Mouse (Mus musculus) C2C12 (cell line): ENCODE data around the gene Nhp2. TPM values are rescaled to one million over a fixed set of nuclear protein-coding genes. Genes with fewer than 3 reads are reported as not detected.
"Not testable (repeated sequence)": the region's sequence is repeated elsewhere in the genome, so short reads cannot be mapped to it uniquely, and the experiment has no call there.

Source experiments
- H3K27me3 ChIP-seq: one replicate; pipeline ENCODE4 v1.6.1; 2011; ENCODE audit not compliant: control insufficient read depth, insufficient read depth, insufficient read length
- H3K36me3 ChIP-seq: one replicate; pipeline ENCODE4 v1.6.1; 2011; ENCODE audit not compliant: control insufficient read depth, insufficient read depth
- H3K4me3 ChIP-seq: one replicate; pipeline ENCODE4 v1.5.1; 2011; ENCODE audit warnings: mild to moderate bottlenecking, control low read depth; ENCODE audit not compliant: poor library complexity, insufficient read depth, severe bottlenecking
- H3K79me2 ChIP-seq: one replicate; pipeline ENCODE4 v1.6.1; 2011; ENCODE audit not compliant: control insufficient read depth, insufficient read depth
- H3K79me3 ChIP-seq: one replicate; pipeline ENCODE4 v1.6.1; 2011; ENCODE audit warnings: low read depth, control low read depth
- H3ac ChIP-seq: one replicate; pipeline ENCODE3; 2011; ENCODE audit warnings: low read depth; ENCODE audit not compliant: control insufficient read depth, insufficient read length
- CEBPB ChIP-seq: IDR thresholded peaks from one replicate; pipeline ENCODE4 v1.6.1; 2011; ENCODE audit warnings: low read depth, mild to moderate bottlenecking, control low read depth, moderate library complexity
- CTCF ChIP-seq: IDR thresholded peaks from one replicate; pipeline ENCODE4 v1.5.1; 2011; ENCODE audit not compliant: control insufficient read depth, insufficient read depth, insufficient read length
- FOSL1 ChIP-seq: IDR thresholded peaks from one replicate; pipeline ENCODE4 v1.8.0; 2011; ENCODE audit warnings: mild to moderate bottlenecking, low read length; ENCODE audit not compliant: poor library complexity, insufficient read depth, severe bottlenecking
- MAX ChIP-seq: IDR thresholded peaks from one replicate; pipeline ENCODE4 v1.6.1; 2011; ENCODE audit warnings: mild to moderate bottlenecking, control low read depth
- MYOD1 ChIP-seq: IDR thresholded peaks from one replicate; pipeline ENCODE4 v1.6.1; 2011; ENCODE audit warnings: low read depth; ENCODE audit not compliant: control insufficient read depth, insufficient read length
- MYOG ChIP-seq: IDR thresholded peaks from one replicate; pipeline ENCODE4 v1.6.1; 2011; ENCODE audit not compliant: control insufficient read depth, insufficient read length; ENCODE audit errors: extremely low read depth
- USF1 ChIP-seq: IDR thresholded peaks from one replicate; pipeline ENCODE4 v1.6.1; 2011; ENCODE audit warnings: low read depth, mild to moderate bottlenecking, control low read depth, moderate library complexity
- polyA plus RNA-seq: library from polyadenylated mRNA; unstranded; fragments of >200 nt; fragmentation: generic; extraction: Trizol; gene quantifications from one replicate; pipeline ENCODE4 v1.2.1, GENCODE M21; 2012; ENCODE audit warnings: missing spikeins

Nhp2 gene
- polyA plus RNA-seq, 1 experiment: 378 TPM

GRCm38 (mm10) chr11:51627425-51627824, 7.9 kb downstream of the Nhp2 start:
- Histone ChIP-seq H3ac (no peak overlapping the region), H3K27me3 (no peaks in the 10 kb centered on the region), H3K36me3 (peaks cover 66% of the 10 kb centered on the region), H3K79me3 (peaks cover 6% of the 10 kb centered on the region), H3K4me3 (no peak overlapping the region), H3K79me2 (peaks cover 40% of the 10 kb centered on the region)
- no peak for TF ChIP-seq USF1
- no peak for TF ChIP-seq MYOG
- TF ChIP-seq CEBPB: no peak
- no peak for TF ChIP-seq MAX
- TF ChIP-seq CTCF: no peak
- no peak for TF ChIP-seq MYOD1

- Histone ChIP-seq H3K79me2 (peaks cover 35% of the 10 kb centered on the region), H3K27me3 (no peaks in the 10 kb centered on the region), H3ac (no peak overlapping the region), H3K36me3 (peaks cover 61% of the 10 kb centered on the region), H3K4me3 (no peak overlapping the region), H3K79me3 (peaks cover 3% of the 10 kb centered on the region)
- no peak for TF ChIP-seq MYOG
- TF ChIP-seq FOSL1: no peak
- no peak for TF ChIP-seq CTCF
- no peak for TF ChIP-seq MAX
- TF ChIP-seq MYOD1: no peak
- TF ChIP-seq USF1: no peak
- TF ChIP-seq CEBPB: no peak
Measured at GRCm38 (mm10) chr11:51627907-51628306, 8.4 kb downstream of the Nhp2 start.

- peaks cover 42% of the 10 kb centered on the region for H3K36me3 ChIP-seq
- H3K27me3 ChIP-seq: no peaks in the 10 kb centered on the region
- H3K4me3 ChIP-seq: no peak overlapping the region
- peaks cover 2% of the 10 kb centered on the region for H3K79me3 ChIP-seq
- TF ChIP-seq CEBPB (no peak), MAX (no peak), MYOG (no peak), CTCF (no peak), USF1 (no peak), FOSL1 (no peak), MYOD1 (no peak)
- H3ac ChIP-seq: no peak overlapping the region
- H3K79me2 ChIP-seq: peaks cover 31% of the 10 kb centered on the region
Measured at GRCm38 (mm10) chr11:51629651-51630314, 10.2 kb downstream of the Nhp2 start.

- Histone ChIP-seq H3ac (no peak overlapping the region), H3K79me2 (peaks cover 33% of the 10 kb centered on the region), H3K79me3 (peaks cover 2% of the 10 kb centered on the region), H3K27me3 (no peaks in the 10 kb centered on the region), H3K36me3 (peaks cover 21% of the 10 kb centered on the region), H3K4me3 (no peak overlapping the region)
- TF ChIP-seq MAX: no peak
- no peak for TF ChIP-seq CTCF
- peak; percentile 32 for TF ChIP-seq MYOD1
- TF ChIP-seq MYOG: no peak
- no peak for TF ChIP-seq FOSL1
Measured at GRCm38 (mm10) chr11:51632130-51632753, 12.7 kb downstream of the Nhp2 start.

- not testable (repeated sequence) for H3K79me3 ChIP-seq, H3K27me3 ChIP-seq, H3ac ChIP-seq, H3K4me3 ChIP-seq
- Histone ChIP-seq H3K36me3 (peaks cover 12% of the 10 kb centered on the region), H3K79me2 (peaks cover 33% of the 10 kb centered on the region)
Measured at GRCm38 (mm10) chr11:51633200-51633599, 13.7 kb downstream of the Nhp2 start.

GRCm38 (mm10) chr11:51633721-51634120, 14.2 kb downstream of the Nhp2 start:
- Histone ChIP-seq H3K79me3 (peaks cover 2% of the 10 kb centered on the region), H3K36me3 (peaks cover 7% of the 10 kb centered on the region), H3K27me3 (no peaks in the 10 kb centered on the region), H3ac (no peak overlapping the region), H3K79me2 (peaks cover 33% of the 10 kb centered on the region), H3K4me3 (no peak overlapping the region)
- TF ChIP-seq CTCF: no peak
- TF ChIP-seq MYOD1: no peak
- TF ChIP-seq CEBPB: no peak
- TF ChIP-seq MYOG: no peak
- no peak for TF ChIP-seq USF1
- no peak for TF ChIP-seq FOSL1
- TF ChIP-seq MAX: no peak
